Mouse (Mus musculus) testis, adult 2 months (tissue): Measurements from ENCODE around the gene Ppat.

Source experiments
- CTCF ChIP-seq: fragments of 200-500 bp; IDR thresholded peaks from 2 replicates; pipeline ENCODE4 v1.5.1; 2012; ENCODE audit warnings: low read depth, mild to moderate bottlenecking, inconsistent platforms, low read length, moderate library complexity; ENCODE audit not compliant: control insufficient read depth, insufficient read depth, insufficient replicate concordance
- POLR2A ChIP-seq: fragments of 200-500 bp; IDR thresholded peaks from 2 replicates; pipeline ENCODE4 v1.6.1; 2012; ENCODE audit warnings: low read depth, mild to moderate bottlenecking, inconsistent platforms, low read length, moderate library complexity; ENCODE audit not compliant: control insufficient read depth

- no peak for TF ChIP-seq POLR2A
- no peak for TF ChIP-seq CTCF
Measured at GRCm38 (mm10) chr5:76906155-76906499, 45.3 kb downstream of the Ppat start.
